Mouse (Mus musculus) lung, postnatal 36 days (tissue): Measurements from ENCODE around the gene Actl6b.

ENCODE experiments used
- DNase-seq: peaks from one replicate; pipeline ENCODE4 v3.0.0; 2022; ENCODE audit warnings: mixed read lengths

Gene Actl6b

GRCm38 (mm10) chr5:137553411-137553837 lies at the start of gene Actl6b:
Actl6b (plus strand) TSS chr5:137553517.
- DNase-seq = peak; percentile 57

GRCm38 (mm10) chr5:137504041-137504440 lies 49.3 kb upstream of the Actl6b start:
- peak; percentile 64 for DNase-seq

GRCm38 (mm10) chr5:137510014-137510501 lies 43.3 kb upstream of the Actl6b start:
- DNase-seq = peak; percentile 84

- no peak for DNase-seq
Observed at GRCm38 (mm10) chr5:137510573-137511390, 42.5 kb upstream of the Actl6b start.

- no peak for DNase-seq
Observed at GRCm38 (mm10) chr5:137511706-137512105, 41.6 kb upstream of the Actl6b start.

- DNase-seq = peak; percentile 47
Observed at GRCm38 (mm10) chr5:137512847-137513794, 40.2 kb upstream of the Actl6b start.

GRCm38 (mm10) chr5:137513951-137514721 lies 39.2 kb upstream of the Actl6b start:
- DNase-seq = no peak

GRCm38 (mm10) chr5:137514811-137515210 lies 38.5 kb upstream of the Actl6b start:
- DNase-seq = no peak

GRCm38 (mm10) chr5:137518436-137518835 lies 34.9 kb upstream of the Actl6b start, which contains the start of gene Gigyf1:
Gigyf1 (plus strand) TSS chr5:137518548.
- peak; percentile 39 for DNase-seq

GRCm38 (mm10) chr5:137519691-137520550 lies 33.4 kb upstream of the Actl6b start:
- DNase-seq = no peak

- peak; percentile 47 for DNase-seq
Observed at GRCm38 (mm10) chr5:137521861-137522260, 31.5 kb upstream of the Actl6b start.

GRCm38 (mm10) chr5:137522711-137523110 lies 30.6 kb upstream of the Actl6b start:
- no peak for DNase-seq

GRCm38 (mm10) chr5:137523396-137524250 lies 29.7 kb upstream of the Actl6b start:
- no peak for DNase-seq

- no peak for DNase-seq
Observed at GRCm38 (mm10) chr5:137524251-137524515, 29.1 kb upstream of the Actl6b start.

- DNase-seq = no peak
Observed at GRCm38 (mm10) chr5:137524671-137525070, 28.6 kb upstream of the Actl6b start.

- DNase-seq = no peak
Observed at GRCm38 (mm10) chr5:137525511-137525910, 27.8 kb upstream of the Actl6b start.

GRCm38 (mm10) chr5:137526192-137526936 lies 27.0 kb upstream of the Actl6b start:
- DNase-seq = peak; percentile 65

- no peak for DNase-seq
Observed at GRCm38 (mm10) chr5:137527413-137527812, 25.9 kb upstream of the Actl6b start.

- DNase-seq = no peak
Observed at GRCm38 (mm10) chr5:137528247-137528968, 24.9 kb upstream of the Actl6b start.
